Mouse (Mus musculus): ENCODE data around the gene Ezh1.

GRCm38 (mm10) chr11:101194137-101194536, 32.1 kb downstream of the Ezh1 start:
- TF ChIP-seq POLR2A (IDR thresholded peaks at IDR 0.05; ENCODE audit: borderline replicate concordance, control insufficient read depth, low read depth, low read length), result no peak
- TF ChIP-seq CTCF (IDR thresholded peaks at IDR 0.05; ENCODE audit: control insufficient read depth, insufficient read depth, low read length), result no peak

Data from bone marrow, adult 2 months (tissue).